Mouse (Mus musculus): ENCODE results near the gene Dnaaf3. TPM values are rescaled to one million over a fixed set of nuclear protein-coding genes. Genes with fewer than 3 reads are reported as not detected.
"Not testable (repeated sequence)": the region's sequence is repeated elsewhere in the genome, so short reads cannot be mapped to it uniquely, and the experiment has no call there.

The Dnaaf3 gene
- polyA plus RNA-seq, 1 experiment from 2014 or later = 1.2 TPM

DNA sequence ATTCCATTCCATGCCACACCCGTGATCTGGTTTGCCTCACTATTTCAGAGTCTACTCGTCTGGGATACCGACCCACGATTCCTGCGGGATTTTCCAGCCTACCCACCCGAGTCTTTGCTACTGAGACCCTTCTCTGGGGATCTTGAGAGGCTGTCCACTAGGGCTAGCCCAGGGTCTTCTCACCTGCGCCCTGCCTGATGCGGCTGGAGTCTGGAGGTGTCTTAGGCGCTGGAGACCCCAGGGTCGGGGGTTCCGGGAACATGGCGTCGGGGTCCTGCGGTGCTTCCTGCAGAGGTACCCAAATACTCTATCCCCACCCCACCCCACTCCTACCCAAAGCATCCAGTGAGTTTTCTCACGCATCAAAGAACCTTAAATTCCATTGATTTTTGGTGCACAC lies 13.8 kb upstream of the Dnaaf3 start:
- no peaks in the 10 kb centered on the region for H3K27me3 ChIP-seq (ENCODE audit: control insufficient read depth, insufficient read depth, low read length)
- ATAC-seq (ENCODE audit: low FRiP score) (peak; percentile 62), DNase-seq (ENCODE audit: low spot score) (peak; percentile 7)
- peak overlapping the region; percentile 43 for H3K4me3 ChIP-seq (ENCODE audit: low read depth, low read length)
- H3K9ac ChIP-seq (ENCODE audit: low read depth, low read length) = peak overlapping the region; percentile 53; the same call in 1 of the 2 replicates
- no peaks in the 10 kb centered on the region; the same call in 1 of the 2 replicates for H3K4me1 ChIP-seq (replicated peaks; ENCODE audit: control insufficient read depth, insufficient read depth, low read length)
- WGBS = 71% methylated on average over 15 of the region's 15 CpGs
- H3K27ac ChIP-seq (ENCODE audit: low read depth, low read length) = no peak overlapping the region
- no peaks in the 10 kb centered on the region for H3K9me3 ChIP-seq (ENCODE audit: control insufficient read depth, low read length)
- H3K4me2 ChIP-seq (replicated peaks; ENCODE audit: low read depth, low read length) = peak overlapping the region; percentile 79
- no peaks in the 10 kb centered on the region for H3K36me3 ChIP-seq (ENCODE audit: control insufficient read depth, insufficient read depth, low read length)

DNA sequence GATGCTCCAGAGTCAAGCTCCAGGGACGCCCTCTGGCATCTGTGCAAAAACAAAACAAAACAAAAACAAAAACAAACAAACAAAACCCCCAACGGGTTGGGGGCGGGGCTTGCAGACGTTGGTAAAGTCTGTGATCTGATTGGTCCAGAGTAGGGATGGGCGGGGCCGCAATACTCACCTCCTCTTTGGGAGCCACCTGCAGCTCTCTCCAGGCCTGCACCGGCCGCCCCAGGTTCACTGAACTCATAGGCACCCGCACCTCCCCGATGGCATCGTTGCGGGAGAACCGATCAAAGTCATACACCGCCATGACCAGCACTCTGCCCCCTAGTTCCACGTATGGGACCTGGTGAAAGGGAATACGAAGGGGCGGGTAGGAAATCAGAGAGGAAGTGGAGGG lies 9.8 kb upstream of the Dnaaf3 start:
- H3K4me3 ChIP-seq (ENCODE audit: low read depth, low read length) = no peak overlapping the region
- H3K27me3 ChIP-seq (ENCODE audit: control insufficient read depth, insufficient read depth, low read length) = no peaks in the 10 kb centered on the region
- H3K4me2 ChIP-seq (replicated peaks; ENCODE audit: low read depth, low read length) = no peak overlapping the region
- no peaks in the 10 kb centered on the region; the same call in 1 of the 2 replicates for H3K4me1 ChIP-seq (replicated peaks; ENCODE audit: control insufficient read depth, insufficient read depth, low read length)
- 36% methylated on average over 17 of the region's 17 CpGs for WGBS
- no peak for ATAC-seq (ENCODE audit: low FRiP score)
- H3K9ac ChIP-seq (ENCODE audit: low read depth, low read length) = no peak overlapping the region
- no peak for DNase-seq (ENCODE audit: low spot score)
- no peaks in the 10 kb centered on the region for H3K36me3 ChIP-seq (ENCODE audit: control insufficient read depth, insufficient read depth, low read length)
- no peaks in the 10 kb centered on the region for H3K9me3 ChIP-seq (ENCODE audit: control insufficient read depth, low read length)
- H3K27ac ChIP-seq (ENCODE audit: low read depth, low read length) = no peak overlapping the region

DNA sequence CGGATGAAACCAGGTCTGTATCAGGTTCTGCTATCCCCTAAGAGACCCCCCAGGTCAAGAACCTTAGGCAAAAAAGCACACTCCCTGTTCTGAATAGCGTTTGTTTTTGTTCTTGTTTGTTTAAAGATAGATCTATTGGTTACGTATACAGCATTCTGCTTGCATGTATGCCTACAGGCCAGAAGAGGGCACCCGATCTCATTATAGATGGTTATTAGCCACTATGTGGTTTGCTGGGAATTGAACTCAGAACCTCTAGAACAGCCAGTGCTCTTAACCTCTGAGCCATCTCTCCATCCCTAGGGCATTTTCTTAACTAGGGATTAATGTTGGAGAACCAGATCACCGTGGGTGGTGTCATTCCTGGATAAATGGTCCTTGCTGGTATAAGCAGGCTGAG lies 9.1 kb upstream of the Dnaaf3 start:
- WGBS = 59% methylated on average over 5 of the region's 5 CpGs
- no peaks in the 10 kb centered on the region for H3K27me3 ChIP-seq (ENCODE audit: control insufficient read depth, insufficient read depth, low read length)
- H3K4me3 ChIP-seq (ENCODE audit: low read depth, low read length) = no peak overlapping the region
- H3K4me1 ChIP-seq (replicated peaks; ENCODE audit: control insufficient read depth, insufficient read depth, low read length) = no peaks in the 10 kb centered on the region; the same call in 1 of the 2 replicates
- no peak overlapping the region for H3K4me2 ChIP-seq (replicated peaks; ENCODE audit: low read depth, low read length)
- H3K9me3 ChIP-seq (ENCODE audit: control insufficient read depth, low read length) = no peaks in the 10 kb centered on the region
- DNase-seq (ENCODE audit: low spot score) (no peak), ATAC-seq (ENCODE audit: low FRiP score) (no peak)
- no peak overlapping the region for H3K9ac ChIP-seq (ENCODE audit: low read depth, low read length)
- no peaks in the 10 kb centered on the region for H3K36me3 ChIP-seq (ENCODE audit: control insufficient read depth, insufficient read depth, low read length)
- no peak overlapping the region for H3K27ac ChIP-seq (ENCODE audit: low read depth, low read length)

DNA sequence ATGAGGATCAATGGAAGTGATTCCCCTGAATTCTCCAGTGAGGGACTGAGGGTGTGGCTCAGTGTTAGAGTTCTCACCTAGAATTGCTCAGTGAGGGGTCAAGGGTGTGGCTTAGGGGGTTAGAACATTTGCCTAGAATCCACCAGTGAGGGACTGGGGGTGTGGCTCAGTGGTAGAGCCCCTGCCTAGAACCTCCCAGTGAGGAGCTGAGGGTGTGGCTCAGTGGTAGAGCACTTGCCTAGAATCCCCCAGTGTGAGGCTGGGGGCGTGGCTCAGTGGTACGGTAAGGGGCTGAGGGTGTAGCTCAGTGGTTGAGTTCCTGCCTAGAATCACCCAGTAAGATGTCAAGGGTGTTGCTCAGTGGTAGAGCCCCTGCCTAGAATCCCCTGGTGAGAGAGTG lies 6.8 kb upstream of the Dnaaf3 start:
- DNase-seq (ENCODE audit: low spot score) (no peak), ATAC-seq (ENCODE audit: low FRiP score) (no peak)
- Histone ChIP-seq H3K9ac (ENCODE audit: low read depth, low read length) (no peak overlapping the region), H3K27ac (ENCODE audit: low read depth, low read length) (no peak overlapping the region), H3K4me3 (ENCODE audit: low read depth, low read length) (no peak overlapping the region), H3K36me3 (ENCODE audit: control insufficient read depth, insufficient read depth, low read length) (no peaks in the 10 kb centered on the region), H3K27me3 (ENCODE audit: control insufficient read depth, insufficient read depth, low read length) (no peaks in the 10 kb centered on the region), H3K9me3 (ENCODE audit: control insufficient read depth, low read length) (no peaks in the 10 kb centered on the region), H3K4me1 (replicated peaks; ENCODE audit: control insufficient read depth, insufficient read depth, low read length) (no peaks in the 10 kb centered on the region), H3K4me2 (replicated peaks; ENCODE audit: low read depth, low read length) (no peak overlapping the region)
- WGBS = 73% methylated on average over 2 of the region's 2 CpGs

DNA sequence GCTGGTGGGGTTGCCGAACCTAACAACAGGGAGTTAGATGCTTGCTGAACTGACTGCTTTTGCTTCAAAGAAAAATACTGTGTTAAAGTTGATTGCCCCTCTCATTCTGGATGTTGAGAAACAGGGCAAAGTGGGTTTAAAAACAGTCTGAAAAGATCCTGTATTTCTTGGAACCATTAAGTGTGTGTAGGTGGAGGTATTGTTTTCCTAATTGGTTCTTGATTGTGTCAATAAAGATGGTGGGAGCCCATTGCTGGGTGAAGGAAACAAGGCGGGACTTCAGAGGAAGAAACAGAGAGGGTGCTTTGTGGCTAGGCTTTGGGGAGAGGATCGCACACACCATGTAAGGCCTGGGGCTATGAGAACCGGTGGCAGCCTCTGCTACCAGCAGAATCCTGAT lies 4.9 kb upstream of the Dnaaf3 start:
- Histone ChIP-seq H3K9ac (ENCODE audit: low read depth, low read length) (no peak overlapping the region), H3K4me2 (replicated peaks; ENCODE audit: low read depth, low read length) (no peak overlapping the region), H3K4me3 (ENCODE audit: low read depth, low read length) (no peak overlapping the region), H3K27ac (ENCODE audit: low read depth, low read length) (no peak overlapping the region), H3K27me3 (ENCODE audit: control insufficient read depth, insufficient read depth, low read length) (no peaks in the 10 kb centered on the region), H3K36me3 (ENCODE audit: control insufficient read depth, insufficient read depth, low read length) (no peaks in the 10 kb centered on the region), H3K4me1 (replicated peaks; ENCODE audit: control insufficient read depth, insufficient read depth, low read length) (no peaks in the 10 kb centered on the region), H3K9me3 (ENCODE audit: control insufficient read depth, low read length) (no peaks in the 10 kb centered on the region)
- no peak for ATAC-seq (ENCODE audit: low FRiP score)
- DNase-seq (ENCODE audit: low spot score) = no peak
- 63% methylated on average over 4 of the region's 4 CpGs for WGBS

DNA sequence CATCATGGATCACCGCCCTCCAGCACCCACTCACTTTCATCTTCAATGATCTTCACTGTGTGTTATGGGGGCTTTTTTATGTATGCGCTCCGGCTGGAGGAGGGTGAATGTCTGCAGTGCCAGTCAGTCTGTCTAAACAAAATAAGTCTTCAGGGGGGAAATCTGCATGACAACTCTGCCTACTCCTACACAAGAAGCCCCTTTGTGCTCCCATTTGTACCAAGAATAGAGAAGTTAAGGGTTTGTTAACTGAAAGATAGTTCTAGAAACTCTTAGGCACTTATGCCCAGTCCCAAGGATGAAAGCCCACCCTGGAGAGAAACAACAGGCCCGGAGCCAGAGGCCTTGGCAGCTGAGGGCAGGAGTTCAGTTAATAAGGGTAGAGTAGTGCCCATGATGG lies 4.1 kb upstream of the Dnaaf3 start:
- no peak overlapping the region for H3K4me3 ChIP-seq (ENCODE audit: low read depth, low read length)
- 0 out of 2 replicates have a peak, but pooled peaks cover 2% of the 10 kb centered on the region for H3K4me1 ChIP-seq (replicated peaks; ENCODE audit: control insufficient read depth, insufficient read depth, low read length)
- H3K27me3 ChIP-seq (ENCODE audit: control insufficient read depth, insufficient read depth, low read length) = no peaks in the 10 kb centered on the region
- no peaks in the 10 kb centered on the region for H3K9me3 ChIP-seq (ENCODE audit: control insufficient read depth, low read length)
- no peak overlapping the region for H3K27ac ChIP-seq (ENCODE audit: low read depth, low read length)
- no peak overlapping the region for H3K9ac ChIP-seq (ENCODE audit: low read depth, low read length)
- no peaks in the 10 kb centered on the region for H3K36me3 ChIP-seq (ENCODE audit: control insufficient read depth, insufficient read depth, low read length)
- 86% methylated on average over 4 of the region's 4 CpGs for WGBS
- ATAC-seq (ENCODE audit: low FRiP score) = no peak
- no peak for DNase-seq (ENCODE audit: low spot score)
- H3K4me2 ChIP-seq (replicated peaks; ENCODE audit: low read depth, low read length) = no peak overlapping the region

DNA sequence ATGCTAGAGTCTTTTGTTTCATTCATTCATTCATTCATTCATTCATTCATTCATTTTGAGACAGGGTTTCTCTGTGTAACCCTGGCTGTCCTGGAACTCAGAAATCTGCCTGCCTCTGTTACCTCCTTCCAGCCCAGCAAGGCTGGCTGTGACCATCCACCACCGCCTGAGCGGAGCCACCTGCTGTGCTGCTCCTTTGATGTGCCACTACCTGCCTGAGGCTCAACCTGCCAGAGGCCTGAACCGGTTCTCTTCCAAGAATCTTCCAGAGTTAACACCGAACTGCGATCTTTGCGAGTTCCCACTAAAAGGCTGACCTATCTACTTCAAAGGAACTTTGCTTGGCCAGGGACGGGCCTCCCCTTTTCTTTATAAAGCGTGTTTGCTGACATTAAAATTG lies 2.1 kb downstream of the Dnaaf3 start:
- not testable (repeated sequence) for H3K36me3 ChIP-seq (ENCODE audit: control insufficient read depth, insufficient read depth, low read length); H3K27me3 ChIP-seq (ENCODE audit: control insufficient read depth, insufficient read depth, low read length); H3K27ac ChIP-seq (ENCODE audit: low read depth, low read length); H3K9me3 ChIP-seq (ENCODE audit: control insufficient read depth, low read length); ATAC-seq (ENCODE audit: low FRiP score); DNase-seq (ENCODE audit: low spot score); H3K4me2 ChIP-seq (replicated peaks; ENCODE audit: low read depth, low read length); H3K4me3 ChIP-seq (ENCODE audit: low read depth, low read length); H3K4me1 ChIP-seq (replicated peaks; ENCODE audit: control insufficient read depth, insufficient read depth, low read length); H3K9ac ChIP-seq (ENCODE audit: low read depth, low read length)
- WGBS = 48% methylated on average over 7 of the region's 8 CpGs

DNA sequence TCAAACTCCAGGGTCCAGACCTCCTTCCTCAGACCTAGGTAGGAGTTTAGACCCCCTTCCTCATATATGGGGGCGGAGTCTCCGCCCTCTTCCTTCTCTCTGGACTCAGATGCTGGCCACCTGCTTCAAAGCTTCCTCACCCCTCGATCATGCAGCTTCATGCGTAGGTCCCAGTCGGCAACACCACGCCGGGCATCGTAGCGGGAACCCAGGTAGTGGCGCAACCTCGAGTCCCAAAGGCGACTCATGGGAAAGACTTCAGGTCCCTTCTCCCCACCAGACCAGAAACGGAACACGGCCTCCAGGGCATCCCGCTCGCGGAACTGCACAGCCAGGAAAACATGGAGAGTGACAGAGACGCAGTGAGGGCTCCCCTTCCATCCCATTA lies 5.0 kb downstream of the Dnaaf3 start:
- H3K27me3 ChIP-seq (ENCODE audit: control insufficient read depth, insufficient read depth, low read length) = peaks cover 3% of the 10 kb centered on the region
- no peak overlapping the region for H3K4me2 ChIP-seq (replicated peaks; ENCODE audit: low read depth, low read length)
- 0 out of 2 replicates have a peak, but pooled peaks have one; percentile 4 for ATAC-seq (ENCODE audit: low FRiP score)
- DNase-seq (ENCODE audit: low spot score) = peak; percentile 16
- WGBS = 56% methylated on average over 18 of the region's 18 CpGs
- H3K36me3 ChIP-seq (ENCODE audit: control insufficient read depth, insufficient read depth, low read length) = no peaks in the 10 kb centered on the region
- no peaks in the 10 kb centered on the region for H3K9me3 ChIP-seq (ENCODE audit: control insufficient read depth, low read length)
- no peak overlapping the region for H3K27ac ChIP-seq (ENCODE audit: low read depth, low read length)
- no peak overlapping the region for H3K9ac ChIP-seq (ENCODE audit: low read depth, low read length)
- 0 out of 2 replicates have a peak, but pooled peaks cover 2% of the 10 kb centered on the region for H3K4me1 ChIP-seq (replicated peaks; ENCODE audit: control insufficient read depth, insufficient read depth, low read length)
- no peak overlapping the region for H3K4me3 ChIP-seq (ENCODE audit: low read depth, low read length)

DNA sequence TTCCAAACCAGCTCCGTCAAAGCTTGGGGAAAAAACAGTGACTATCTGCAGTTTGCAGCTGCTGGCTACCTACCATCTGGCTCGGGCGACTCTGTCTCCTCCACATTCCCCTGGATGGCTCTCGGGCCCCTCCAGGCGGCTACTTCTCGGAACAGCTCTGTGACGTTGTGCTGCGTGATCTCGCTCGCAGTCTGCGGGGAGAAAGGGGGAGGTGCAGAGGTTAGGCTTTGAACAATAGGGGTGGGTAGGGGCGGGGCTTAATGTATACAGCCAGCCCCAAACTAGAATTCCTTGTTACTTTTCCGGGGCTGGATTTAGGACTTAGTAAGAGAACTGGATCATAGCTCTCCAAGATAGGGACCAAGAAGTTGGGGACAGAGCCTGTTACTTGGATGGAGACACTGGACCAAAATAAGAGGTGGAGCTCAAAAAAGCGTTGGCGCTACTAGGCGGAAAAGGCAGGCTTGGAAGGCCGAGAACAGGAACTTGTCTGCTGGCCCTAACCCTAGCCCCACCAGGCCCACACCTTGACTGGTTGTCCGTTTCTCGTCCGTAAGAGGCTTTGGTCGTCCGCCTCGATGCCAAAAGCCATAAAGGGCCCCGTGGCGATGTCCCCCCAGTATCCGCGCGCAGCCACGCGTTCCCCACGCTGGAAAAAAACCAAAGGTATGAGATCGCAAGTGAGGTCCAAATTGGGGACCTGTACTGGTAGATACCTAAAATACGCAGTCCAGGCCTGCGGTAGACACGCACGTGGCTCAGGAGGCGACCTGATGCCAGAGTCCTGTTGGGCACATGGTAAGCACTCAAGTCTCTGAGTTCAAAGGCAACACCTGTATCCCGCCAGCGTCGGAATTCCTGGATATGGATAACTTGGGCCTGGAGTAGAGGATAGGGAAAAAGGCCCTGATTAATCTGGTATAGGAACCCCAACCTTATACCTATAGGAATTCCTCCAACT lies 5.6 kb downstream of the Dnaaf3 start:
- H3K4me1 ChIP-seq (replicated peaks; ENCODE audit: control insufficient read depth, insufficient read depth, low read length) = no peaks in the 10 kb centered on the region
- DNase-seq (ENCODE audit: low spot score) = peak; percentile 93
- peak overlapping the region; percentile 25 for H3K4me3 ChIP-seq (ENCODE audit: low read depth, low read length)
- no peaks in the 10 kb centered on the region for H3K9me3 ChIP-seq (ENCODE audit: control insufficient read depth, low read length)
- H3K27me3 ChIP-seq (ENCODE audit: control insufficient read depth, insufficient read depth, low read length) = peaks cover 3% of the 10 kb centered on the region
- peak overlapping the region; percentile 47 for H3K4me2 ChIP-seq (replicated peaks; ENCODE audit: low read depth, low read length)
- no peaks in the 10 kb centered on the region for H3K36me3 ChIP-seq (ENCODE audit: control insufficient read depth, insufficient read depth, low read length)
- ATAC-seq (ENCODE audit: low FRiP score) = peak; percentile 94
- WGBS = 19% methylated on average over 40 of the region's 40 CpGs
- H3K27ac ChIP-seq (ENCODE audit: low read depth, low read length) = no peak overlapping the region
- peak overlapping the region; percentile 46 for H3K9ac ChIP-seq (ENCODE audit: low read depth, low read length)
